ENCODE assay signal across 9 mouse cellular contexts in the genomic region with DNA sequence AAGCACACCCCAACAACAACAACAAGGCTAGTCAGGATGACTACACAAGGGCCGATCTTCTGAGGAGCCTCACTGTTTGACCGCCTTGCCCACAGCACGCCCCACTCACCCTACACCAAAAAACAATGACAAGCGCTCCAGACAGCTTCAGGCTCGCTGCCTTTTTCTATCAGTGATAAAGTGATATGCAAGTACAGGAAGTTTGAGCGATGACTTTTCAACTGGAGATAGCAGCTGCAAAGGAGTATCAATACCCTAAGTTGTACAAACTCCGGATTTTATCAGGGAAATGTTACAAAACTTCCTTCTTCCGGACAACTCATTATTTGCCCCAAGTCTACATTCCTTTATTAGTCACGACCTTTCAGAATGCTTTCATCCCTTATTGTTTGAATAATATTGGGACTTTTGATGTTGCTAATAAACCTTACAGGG. TPM values are rescaled to one million over a fixed set of nuclear protein-coding genes. Genes with fewer than 3 reads are reported as not detected.
DNase-seq lines count a peak whose midpoint lies in the region; ATAC-seq and TF ChIP-seq lines count a peak whose summit lies in the region.
"Had no signal": no experiment of that assay in that cellular context is flagged by ENCODE, and none has a peak within 500 bp of the region (broad histone marks: within the 10 kb centered on the region; RNA-seq: fewer than 3 reads in every experiment).

No protein-coding gene starts in this region.

- no peak overlapping the region for H3K27ac ChIP-seq in thymus, adult 2 months (ENCODE audit: control insufficient read depth, insufficient read depth, low read length)
- no peak overlapping the region for H3K27ac ChIP-seq in embryonic facial prominence, embryonic 15.5 days (replicated peaks)
- 0 out of 2 replicates have a peak overlapping the region, but pooled peaks have one; percentile 92 for H3K27ac ChIP-seq in intestine, postnatal 0 days (ENCODE audit: low read depth, low read length)

- no peaks in the 10 kb centered on the region for H3K27me3 ChIP-seq in thymus, adult 2 months (ENCODE audit: control insufficient read depth, insufficient read depth, low read length)
- H3K27me3 ChIP-seq in embryonic facial prominence, embryonic 15.5 days = no peaks in the 10 kb centered on the region
- H3K27me3 ChIP-seq in intestine, postnatal 0 days (replicated peaks; ENCODE audit: control insufficient read depth, insufficient read depth, low read length) = no peaks in the 10 kb centered on the region

- no peak for ATAC-seq in embryonic facial prominence, embryonic 15.5 days (ENCODE audit: insufficient number of reproducible peaks, low FRiP score, low TSS enrichment, low read depth)
- no peak for ATAC-seq in intestine, postnatal 0 days

- no peaks in the 10 kb centered on the region for H3K9me3 ChIP-seq in embryonic facial prominence, embryonic 15.5 days (replicated peaks)
- no peaks in the 10 kb centered on the region for H3K9me3 ChIP-seq in intestine, postnatal 0 days (ENCODE audit: control insufficient read depth)

- H3K36me3 ChIP-seq in thymus, adult 2 months (ENCODE audit: control insufficient read depth, insufficient read depth, low read length) = no peaks in the 10 kb centered on the region; the same call in 1 of the 2 replicates
- 0 out of 2 replicates have a peak, but pooled peaks cover 4% of the 10 kb centered on the region for H3K36me3 ChIP-seq in embryonic facial prominence, embryonic 15.5 days
- H3K36me3 ChIP-seq in intestine, postnatal 0 days (ENCODE audit: control insufficient read depth, insufficient read depth) = no peaks in the 10 kb centered on the region

- H3K4me2 ChIP-seq in embryonic facial prominence, embryonic 15.5 days (replicated peaks) = peak overlapping the region; percentile 63
- H3K4me2 ChIP-seq in intestine, postnatal 0 days (replicated peaks; ENCODE audit: low read depth) = peak overlapping the region; percentile 72

- WGBS in thymus, adult 2 months = 27% methylated on average over 9 of the region's 9 CpGs
- WGBS in embryonic facial prominence, embryonic 15.5 days = 44% methylated on average over 9 of the region's 9 CpGs
- 16% methylated on average over 9 of the region's 9 CpGs for WGBS in intestine, postnatal 0 days

- TF ChIP-seq POLR2A in thymus, adult 2 months (IDR thresholded peaks at IDR 0.05; ENCODE audit: control insufficient read depth, extremely low read depth, insufficient read depth, low read length, poor library complexity) = no peak

- H3K9ac ChIP-seq in embryonic facial prominence, embryonic 15.5 days = peak overlapping the region; percentile 99; the same call in 1 of the 2 replicates
- peak overlapping the region; percentile 99; the same call in 1 of the 2 replicates for H3K9ac ChIP-seq in intestine, postnatal 0 days (ENCODE audit: low read depth, low read length)

- H3K4me1 ChIP-seq in thymus, adult 2 months (replicated peaks; ENCODE audit: control insufficient read depth, insufficient read depth, low read length) = peaks cover 6% of the 10 kb centered on the region
- peaks cover 10% of the 10 kb centered on the region for H3K4me1 ChIP-seq in embryonic facial prominence, embryonic 15.5 days
- no peaks in the 10 kb centered on the region for H3K4me1 ChIP-seq in intestine, postnatal 0 days (replicated peaks; ENCODE audit: control insufficient read depth, insufficient read depth, low read length)

- H3K4me3 ChIP-seq in thymus, adult 2 months (ENCODE audit: control insufficient read depth, insufficient read depth, low read length) = peak overlapping the region; percentile 35
- peak overlapping the region; percentile 93 for H3K4me3 ChIP-seq in embryonic facial prominence, embryonic 15.5 days (replicated peaks)
- H3K4me3 ChIP-seq in intestine, postnatal 0 days (ENCODE audit: low read depth, low read length) = peak overlapping the region; percentile 98

- TF ChIP-seq CTCF in thymus, adult 2 months (IDR thresholded peaks at IDR 0.05; ENCODE audit: borderline replicate concordance, control insufficient read depth, extremely low read depth, insufficient read depth, low read length, poor library complexity) = no peak
- TF ChIP-seq CTCF in intestine, postnatal 0 days (IDR thresholded peaks at IDR 0.05; ENCODE audit: low read depth) = no peak

- DNase-seq in thymus, adult 2 months = no peak
- DNase-seq in thymus, postnatal 0 days (ENCODE audit: low spot score) = no peak
- DNase-seq in natural killer cell, adult 2 months (ENCODE audit: low spot score in 2 of 2) = peak; percentile 34 to 55
- DNase-seq in gastrocnemius, postnatal 4 days (ENCODE audit: low spot score in 2 of 2) = no peak
- no peak for DNase-seq in thymus, adult 18-20 months
- DNase-seq in ovary, postnatal 10 days (ENCODE audit: low spot score) = no peak

RNA-seq across cellular contexts. Expression of gene Chic2, which starts 1.5 kb away (rescaled TPM):
- 12.7 and 12.8 TPM in 2 replicates for polyA plus RNA-seq in thymus, adult 2 months (2012; rRNA removed)
- 62.4 and 65.0 TPM in 2 replicates for polyA plus RNA-seq in thymus, postnatal 0 days (2015; fragmentation: Nextera tagmentation; extraction: Ambion mirVana)
- polyA plus RNA-seq in embryonic facial prominence, embryonic 15.5 days (2015; fragmentation: Nextera tagmentation; extraction: Ambion mirVana) = 32.1 and 35.1 TPM in 2 replicates
- 30.7 and 34.7 TPM in 2 replicates for polyA plus RNA-seq in intestine, postnatal 0 days (2015; fragmentation: Nextera tagmentation; extraction: Ambion mirVana)
- 10 to 100 TPM; 29.2 to 31.2 TPM for total RNA-seq in gastrocnemius, postnatal 4 days (2021)

RNA-seq across cellular contexts. Expression of gene Gsx2, which starts 32.4 kb away (rescaled TPM):
- not detected in 2 replicates for polyA plus RNA-seq in thymus, adult 2 months (2012; rRNA removed)
- polyA plus RNA-seq in thymus, postnatal 0 days (2015; fragmentation: Nextera tagmentation; extraction: Ambion mirVana) = not detected in 2 replicates
- polyA plus RNA-seq in embryonic facial prominence, embryonic 15.5 days (2015; fragmentation: Nextera tagmentation; extraction: Ambion mirVana) = not detected in 2 replicates
- not detected in 2 replicates for polyA plus RNA-seq in intestine, postnatal 0 days (2015; fragmentation: Nextera tagmentation; extraction: Ambion mirVana)
- not detected for total RNA-seq in gastrocnemius, postnatal 4 days (2021)
- total RNA-seq: hematopoietic stem cell, adult 5-6 weeks had no signal

Comparison
In these comparisons a context has a peak if more than half of its experiments do, and no peak if none do; other contexts are left out.
1. DNase-seq: peak in natural killer cell, adult 2 months (2 of 2); none in thymus, adult 2 months (single experiment), thymus, postnatal 0 days (single experiment), gastrocnemius, postnatal 4 days (0 of 2), thymus, adult 18-20 months (0 of 2) and ovary, postnatal 10 days (single experiment).
2. H3K4me3 ChIP-seq: peak in every context shown above with its lines; median percentile 98 in intestine, postnatal 0 days; 93 in embryonic facial prominence, embryonic 15.5 days; 35 in thymus, adult 2 months.